Comparison of ENCODE assay signal across 15 mouse cellular contexts in genomic region chr1:80639553-80639952, GRCm38 (mm10).
"Had no signal": no experiment of that assay in that cellular context is flagged by ENCODE, and none has a peak within 500 bp of the region (broad histone marks: within the 10 kb centered on the region; RNA-seq: fewer than 3 reads in every experiment).

No protein-coding gene starts in this region.

- H3K4me1 ChIP-seq: liver, embryonic 15.5 days; midbrain, embryonic 10.5 days; midbrain, embryonic 12.5 days; neural tube, embryonic 12.5 days; stomach, embryonic 15.5 days had no signal

- H3K36me3 ChIP-seq: liver, embryonic 15.5 days; midbrain, embryonic 10.5 days; midbrain, embryonic 12.5 days; neural tube, embryonic 12.5 days; stomach, embryonic 15.5 days had no signal

- DNase-seq: liver, postnatal 0 days; lung, embryonic 14.5 days; lung, postnatal 10 days; lung, postnatal 4 days; midbrain, embryonic 14.5 days; right cerebral cortex, postnatal 14 days; thymus, adult 2 months; thymus, postnatal 25 days had no signal

- H3K4me2 ChIP-seq: liver, embryonic 15.5 days; lung, embryonic 14.5 days; midbrain, embryonic 12.5 days; neural tube, embryonic 12.5 days; stomach, embryonic 15.5 days had no signal

- H3K4me3 ChIP-seq: liver, embryonic 15.5 days; midbrain, embryonic 10.5 days; midbrain, embryonic 12.5 days; neural tube, embryonic 12.5 days; stomach, embryonic 15.5 days had no signal

- H3K9ac ChIP-seq: liver, embryonic 15.5 days; liver, postnatal 0 days; lung, embryonic 14.5 days; midbrain, embryonic 12.5 days; neural tube, embryonic 12.5 days; stomach, embryonic 15.5 days had no signal

- H3K9me3 ChIP-seq: liver, embryonic 15.5 days; midbrain, embryonic 10.5 days; midbrain, embryonic 12.5 days; neural tube, embryonic 12.5 days; stomach, embryonic 15.5 days had no signal

- H3K27ac ChIP-seq: liver, embryonic 15.5 days; midbrain, embryonic 10.5 days; midbrain, embryonic 12.5 days; neural tube, embryonic 12.5 days; stomach, embryonic 15.5 days; stomach, postnatal 0 days had no signal

- H3K27me3 ChIP-seq: liver, embryonic 15.5 days; midbrain, embryonic 12.5 days; neural tube, embryonic 12.5 days; stomach, embryonic 15.5 days had no signal

- ATAC-seq: liver, postnatal 0 days; midbrain, embryonic 16.5 days had no signal
